Mouse (Mus musculus): ENCODE results near the gene Plk5.
A peak's percentile ranks its signal among the peaks of the same experiment; 100 is the strongest.

Gene Plk5

GRCm38 (mm10) chr10:80389185-80389708 is 33.0 kb downstream of the Plk5 start:
- peak; percentile 56 for DNase-seq

- DNase-seq, result no peak
Measured at GRCm38 (mm10) chr10:80390697-80391096, 34.4 kb downstream of the Plk5 start.

GRCm38 (mm10) chr10:80392687-80393086 is 36.4 kb downstream of the Plk5 start:
- no peak for DNase-seq

GRCm38 (mm10) chr10:80395025-80395627 is 38.9 kb downstream of the Plk5 start:
- peak; percentile 59 for DNase-seq

- peak; percentile 64 for DNase-seq
Measured at GRCm38 (mm10) chr10:80396822-80397523, 40.7 kb downstream of the Plk5 start.

GRCm38 (mm10) chr10:80397524-80398173 is 41.4 kb downstream of the Plk5 start:
- peak; percentile 70 for DNase-seq

- DNase-seq, result no peak
Measured at GRCm38 (mm10) chr10:80398174-80398535, 41.9 kb downstream of the Plk5 start.

- peak; percentile 99 for DNase-seq
Measured at GRCm38 (mm10) chr10:80398719-80399190, 42.5 kb downstream of the Plk5 start.

GRCm38 (mm10) chr10:80399191-80399972 is 43.1 kb downstream of the Plk5 start, which contains the start of gene Mbd3:
TSS of gene Mbd3 (minus strand) at chr10:80399550.
- peak; percentile 100 for DNase-seq

- peak; percentile 70 for DNase-seq
Measured at GRCm38 (mm10) chr10:80399973-80400703, 43.9 kb downstream of the Plk5 start.

GRCm38 (mm10) chr10:80400704-80401161 is 44.5 kb downstream of the Plk5 start:
- DNase-seq, result peak; percentile 55

GRCm38 (mm10) chr10:80403044-80403692 is 46.9 kb downstream of the Plk5 start:
- peak; percentile 64 for DNase-seq

- no peak for DNase-seq
Measured at GRCm38 (mm10) chr10:80405481-80406173, 49.4 kb downstream of the Plk5 start.

GRCm38 (mm10) chr10:80406684-80407501 is 50.6 kb downstream of the Plk5 start, which contains the start of gene Uqcr11:
TSS of gene Uqcr11 (minus strand) at chr10:80406830.
- DNase-seq, result peak; percentile 96

- DNase-seq, result no peak
Measured at GRCm38 (mm10) chr10:80407924-80408323, 51.7 kb downstream of the Plk5 start.

- DNase-seq, result peak; percentile 90
Measured at GRCm38 (mm10) chr10:80412656-80413541, 56.6 kb downstream of the Plk5 start.

All from cerebellum, adult 9-11 months (tissue).